Mouse (Mus musculus): Measurements from ENCODE around the gene Nefh. TPM values are rescaled to one million over a fixed set of nuclear protein-coding genes. Genes with fewer than 3 reads are reported as not detected.
A peak's percentile ranks its signal among the peaks of the same experiment; 100 is the strongest.

The Nefh gene
- total and polyA plus RNA-seq, 2 experiments from 2014 or later = 21.7 to 46.6 TPM

GRCm38 (mm10) chr11:4921281-4921680 is 26.6 kb downstream of the Nefh start:
- Histone ChIP-seq H3K4me2 (ENCODE audit: low read depth, low read length) (no peak overlapping the region), H3K4me3 (ENCODE audit: low read length) (no peak overlapping the region), H3K36me3 (ENCODE audit: insufficient read depth, low read length) (peaks cover 57% of the 10 kb centered on the region), H3K9me3 (ENCODE audit: low read length) (no peaks in the 10 kb centered on the region), H3K27me3 (ENCODE audit: insufficient read depth, low read length) (no peaks in the 10 kb centered on the region), H3K27ac (no peak overlapping the region), H3K9ac (replicated peaks; ENCODE audit: low read length) (no peak overlapping the region), H3K4me1 (ENCODE audit: insufficient read depth, low read length) (no peaks in the 10 kb centered on the region)
- no peak for TF ChIP-seq CTCF (IDR thresholded peaks at IDR 0.05; ENCODE audit: low read depth)
- DNase-seq (ENCODE audit: low spot score) (peak; percentile 4), ATAC-seq (no peak)
- 77% methylated on average over 2 of the region's 2 CpGs for WGBS

GRCm38 (mm10) chr11:4916068-4916467 is 31.8 kb downstream of the Nefh start:
- H3K9me3 ChIP-seq (ENCODE audit: low read length) = no peaks in the 10 kb centered on the region
- peak; percentile 84 for TF ChIP-seq CTCF (IDR thresholded peaks at IDR 0.05; ENCODE audit: low read depth)
- peaks cover 63% of the 10 kb centered on the region for H3K36me3 ChIP-seq (ENCODE audit: insufficient read depth, low read length)
- H3K27me3 ChIP-seq (ENCODE audit: insufficient read depth, low read length) = no peaks in the 10 kb centered on the region
- no peak overlapping the region for H3K9ac ChIP-seq (replicated peaks; ENCODE audit: low read length)
- DNase-seq (ENCODE audit: low spot score) (peak; percentile 83), ATAC-seq (0 out of 2 replicates have a peak, but pooled peaks have one; percentile 45)
- no peak overlapping the region for H3K4me2 ChIP-seq (ENCODE audit: low read depth, low read length)
- 43% methylated on average over 1 of the region's 1 CpGs for WGBS
- H3K27ac ChIP-seq = no peak overlapping the region
- H3K4me3 ChIP-seq (ENCODE audit: low read length) = no peak overlapping the region
- H3K4me1 ChIP-seq (ENCODE audit: insufficient read depth, low read length) = no peaks in the 10 kb centered on the region

- H3K36me3 ChIP-seq (ENCODE audit: insufficient read depth, low read length) = peaks cover 52% of the 10 kb centered on the region; the same call in 1 of the 2 replicates
- no peak for DNase-seq (ENCODE audit: low spot score)
- no peak overlapping the region for H3K4me2 ChIP-seq (ENCODE audit: low read depth, low read length)
- no peak overlapping the region for H3K27ac ChIP-seq
- WGBS = 96% methylated on average over 6 of the region's 6 CpGs
- ATAC-seq = no peak
- no peak overlapping the region for H3K4me3 ChIP-seq (ENCODE audit: low read length)
- no peak for TF ChIP-seq CTCF (IDR thresholded peaks at IDR 0.05; ENCODE audit: low read depth)
- no peaks in the 10 kb centered on the region for H3K27me3 ChIP-seq (ENCODE audit: insufficient read depth, low read length)
- no peak overlapping the region for H3K9ac ChIP-seq (replicated peaks; ENCODE audit: low read length)
- no peaks in the 10 kb centered on the region for H3K9me3 ChIP-seq (ENCODE audit: low read length)
- H3K4me1 ChIP-seq (ENCODE audit: insufficient read depth, low read length) = no peaks in the 10 kb centered on the region
Measured at GRCm38 (mm10) chr11:4906231-4906630, 41.6 kb downstream of the Nefh start.

GRCm38 (mm10) chr11:4901956-4902355 is 45.9 kb downstream of the Nefh start:
- Histone ChIP-seq H3K4me3 (ENCODE audit: low read length) (no peak overlapping the region), H3K36me3 (ENCODE audit: insufficient read depth, low read length) (peaks cover 34% of the 10 kb centered on the region; the same call in 1 of the 2 replicates), H3K4me2 (ENCODE audit: low read depth, low read length) (no peak overlapping the region), H3K4me1 (ENCODE audit: insufficient read depth, low read length) (no peaks in the 10 kb centered on the region), H3K27me3 (ENCODE audit: insufficient read depth, low read length) (no peaks in the 10 kb centered on the region), H3K9me3 (ENCODE audit: low read length) (no peaks in the 10 kb centered on the region), H3K27ac (no peak overlapping the region), H3K9ac (replicated peaks; ENCODE audit: low read length) (no peak overlapping the region)
- TF ChIP-seq CTCF (IDR thresholded peaks at IDR 0.05; ENCODE audit: low read depth) = no peak
- DNase-seq (ENCODE audit: low spot score) (no peak), ATAC-seq (no peak)
- WGBS = 94% methylated on average over 6 of the region's 6 CpGs

- no peak overlapping the region for H3K9ac ChIP-seq (replicated peaks; ENCODE audit: low read length)
- no peak for ATAC-seq
- 64% methylated on average over 5 of the region's 5 CpGs for WGBS
- H3K4me1 ChIP-seq (ENCODE audit: insufficient read depth, low read length) = no peaks in the 10 kb centered on the region
- peak; percentile 65 for DNase-seq (ENCODE audit: low spot score)
- H3K9me3 ChIP-seq (ENCODE audit: low read length) = no peaks in the 10 kb centered on the region
- H3K27ac ChIP-seq = no peak overlapping the region
- H3K4me3 ChIP-seq (ENCODE audit: low read length) = no peak overlapping the region
- peak; percentile 69 for TF ChIP-seq CTCF (IDR thresholded peaks at IDR 0.05; ENCODE audit: low read depth)
- H3K36me3 ChIP-seq (ENCODE audit: insufficient read depth, low read length) = peaks cover 25% of the 10 kb centered on the region; the same call in 1 of the 2 replicates
- no peaks in the 10 kb centered on the region for H3K27me3 ChIP-seq (ENCODE audit: insufficient read depth, low read length)
- no peak overlapping the region for H3K4me2 ChIP-seq (ENCODE audit: low read depth, low read length)
Measured at GRCm38 (mm10) chr11:4900437-4900836, 47.4 kb downstream of the Nefh start.

- Histone ChIP-seq H3K4me1 (ENCODE audit: insufficient read depth, low read length) (no peaks in the 10 kb centered on the region), H3K4me3 (ENCODE audit: low read length) (peak within 1 kb of the TSS; percentile 68), H3K27me3 (ENCODE audit: insufficient read depth, low read length) (no peaks in the 10 kb centered on the region), H3K9me3 (ENCODE audit: low read length) (no peaks in the 10 kb centered on the region), H3K36me3 (ENCODE audit: insufficient read depth, low read length) (peaks cover 25% of the 10 kb centered on the region), H3K9ac (replicated peaks; ENCODE audit: low read length) (peak within 1 kb of the TSS; percentile 72), H3K4me2 (ENCODE audit: low read depth, low read length) (peak within 1 kb of the TSS; percentile 78), H3K27ac (peak within 1 kb of the TSS; percentile 79)
- ATAC-seq (peak; percentile 95), DNase-seq (ENCODE audit: low spot score) (peak; percentile 93)
- 3% methylated on average over 52 of the region's 52 CpGs for WGBS
- TF ChIP-seq CTCF (IDR thresholded peaks at IDR 0.05; ENCODE audit: low read depth) = no peak
Measured at GRCm38 (mm10) chr11:4894848-4895816, 52.7 kb downstream of the Nefh start, which contains the start of gene Thoc5. TSS of gene Thoc5 (plus strand) at chr11:4895320.

Small RNAs within 50 kb of the gene (microRNA-seq; reads per million reads assigned to microRNA genes)
- 0.71 to 0.72 reads per million in 2 experiments for gene Mir6918

Other genes starting within 250 kb of the Nefh start
- 183 and 231 TPM in 2 replicates for gene Uqcr10, start 243.7 kb downstream of the Nefh start, total RNA-seq (2014; rRNA removed)
- gene Uqcr10, start 243.7 kb downstream of the Nefh start, polyA plus RNA-seq (2015; fragmentation: Nextera tagmentation; extraction: Ambion mirVana) = 1,048 and 1,063 TPM in 2 replicates
- 22.7 and 24.5 TPM in 2 replicates for gene Zmat5, start 243.4 kb downstream of the Nefh start, total RNA-seq (2014; rRNA removed)
- 56.5 and 58.5 TPM in 2 replicates for gene Zmat5, start 243.4 kb downstream of the Nefh start, polyA plus RNA-seq (2015; fragmentation: Nextera tagmentation; extraction: Ambion mirVana)
- gene Cabp7, start 201.3 kb downstream of the Nefh start, total RNA-seq (2014; rRNA removed) = 20.4 and 23.6 TPM in 2 replicates
- gene Cabp7, start 201.3 kb downstream of the Nefh start, polyA plus RNA-seq (2015; fragmentation: Nextera tagmentation; extraction: Ambion mirVana) = 2.9 and 3.3 TPM in 2 replicates
- gene Nf2, start 98.5 kb downstream of the Nefh start, total RNA-seq (2014; rRNA removed) = 93.1 and 97.6 TPM in 2 replicates
- gene Nf2, start 98.5 kb downstream of the Nefh start, polyA plus RNA-seq (2015; fragmentation: Nextera tagmentation; extraction: Ambion mirVana) = 55.5 and 57.4 TPM in 2 replicates
- 118 and 140 TPM in 2 replicates for gene Nipsnap1, start 74.1 kb downstream of the Nefh start, total RNA-seq (2014; rRNA removed)
- gene Nipsnap1, start 74.1 kb downstream of the Nefh start, polyA plus RNA-seq (2015; fragmentation: Nextera tagmentation; extraction: Ambion mirVana) = 114 and 116 TPM in 2 replicates
- 30.3 and 37.8 TPM in 2 replicates for gene Thoc5, start 52.7 kb downstream of the Nefh start, total RNA-seq (2014; rRNA removed)
- gene Thoc5, start 52.7 kb downstream of the Nefh start, polyA plus RNA-seq (2015; fragmentation: Nextera tagmentation; extraction: Ambion mirVana) = 36.5 and 38.1 TPM in 2 replicates
- 141 and 150 TPM in 2 replicates for gene Ap1b1, start 38.8 kb upstream of the Nefh start, total RNA-seq (2014; rRNA removed)
- gene Ap1b1, start 38.8 kb upstream of the Nefh start, polyA plus RNA-seq (2015; fragmentation: Nextera tagmentation; extraction: Ambion mirVana) = 85.3 and 89.1 TPM in 2 replicates
- 4.7 and 4.8 TPM in 2 replicates for gene Rasl10a, start 110.1 kb upstream of the Nefh start, total RNA-seq (2014; rRNA removed)
- 4.5 and 4.7 TPM in 2 replicates for gene Rasl10a, start 110.1 kb upstream of the Nefh start, polyA plus RNA-seq (2015; fragmentation: Nextera tagmentation; extraction: Ambion mirVana)
- 38.1 and 40.2 TPM in 2 replicates for gene Gas2l1, start 117.3 kb upstream of the Nefh start, total RNA-seq (2014; rRNA removed)
- gene Gas2l1, start 117.3 kb upstream of the Nefh start, polyA plus RNA-seq (2015; fragmentation: Nextera tagmentation; extraction: Ambion mirVana) = 16.3 and 17.3 TPM in 2 replicates
- 48.8 and 54.5 TPM in 2 replicates for gene Rhbdd3, start 150.9 kb upstream of the Nefh start, total RNA-seq (2014; rRNA removed)
- gene Rhbdd3, start 150.9 kb upstream of the Nefh start, polyA plus RNA-seq (2015; fragmentation: Nextera tagmentation; extraction: Ambion mirVana) = 39.1 and 42.2 TPM in 2 replicates
- 337 and 384 TPM in 2 replicates for gene Ewsr1, start 151.2 kb upstream of the Nefh start, total RNA-seq (2014; rRNA removed)
- gene Ewsr1, start 151.2 kb upstream of the Nefh start, polyA plus RNA-seq (2015; fragmentation: Nextera tagmentation; extraction: Ambion mirVana) = 371 and 412 TPM in 2 replicates
- 15.0 and 15.7 TPM in 2 replicates for gene Emid1, start 204.2 kb upstream of the Nefh start, total RNA-seq (2014; rRNA removed)
- 22.7 and 24.2 TPM in 2 replicates for gene Emid1, start 204.2 kb upstream of the Nefh start, polyA plus RNA-seq (2015; fragmentation: Nextera tagmentation; extraction: Ambion mirVana)

Measured in hindbrain, postnatal 0 days (tissue).